Mouse (Mus musculus): ENCODE measurements around the gene Clic1. TPM values are rescaled to one million over a fixed set of nuclear protein-coding genes. Genes with fewer than 3 reads are reported as not detected.

Clic1 gene
- polyA plus RNA-seq, 1 experiment from 2014 or later = 89.7 TPM

- DNase-seq (ENCODE audit: low spot score) (peak; percentile 30), ATAC-seq (ENCODE audit: insufficient read depth, low FRiP score, low TSS enrichment) (no peak)
- Histone ChIP-seq H3K4me1 (ENCODE audit: control insufficient read depth, insufficient read depth, low read length) (peaks cover 17% of the 10 kb centered on the region), H3K9ac (ENCODE audit: low read length) (peak overlapping the region; percentile 89), H3K36me3 (ENCODE audit: control insufficient read depth, insufficient read depth, low read length) (peaks cover 22% of the 10 kb centered on the region), H3K9me3 (ENCODE audit: control insufficient read depth, low read length) (no peaks in the 10 kb centered on the region), H3K27ac (ENCODE audit: low read depth, low read length) (peak overlapping the region; percentile 93), H3K4me3 (ENCODE audit: low read depth, low read length) (peak overlapping the region; percentile 67), H3K27me3 (ENCODE audit: control insufficient read depth, insufficient read depth, low read length) (no peaks in the 10 kb centered on the region), H3K4me2 (ENCODE audit: low read depth) (peak overlapping the region; percentile 88)
- WGBS = 90% methylated on average over 12 of the region's 12 CpGs
Observed at GRCm38 (mm10) chr17:35052271-35052798, 2.6 kb downstream of the Clic1 start.

- no peak for DNase-seq (ENCODE audit: low spot score)
- 94% methylated on average over 7 of the region's 7 CpGs for WGBS
Observed at GRCm38 (mm10) chr17:35055691-35056495, 6.1 kb downstream of the Clic1 start.

GRCm38 (mm10) chr17:35057090-35057489 is 7.3 kb downstream of the Clic1 start:
- Histone ChIP-seq H3K27me3 (ENCODE audit: control insufficient read depth, insufficient read depth, low read length) (no peaks in the 10 kb centered on the region), H3K9me3 (ENCODE audit: control insufficient read depth, low read length) (no peaks in the 10 kb centered on the region), H3K9ac (ENCODE audit: low read length) (no peak overlapping the region), H3K27ac (ENCODE audit: low read depth, low read length) (no peak overlapping the region), H3K4me3 (ENCODE audit: low read depth, low read length) (no peak overlapping the region), H3K4me1 (ENCODE audit: control insufficient read depth, insufficient read depth, low read length) (peaks cover 13% of the 10 kb centered on the region), H3K4me2 (ENCODE audit: low read depth) (no peak overlapping the region), H3K36me3 (ENCODE audit: control insufficient read depth, insufficient read depth, low read length) (peaks cover 24% of the 10 kb centered on the region)
- no peak for DNase-seq (ENCODE audit: low spot score)
- ATAC-seq (ENCODE audit: insufficient read depth, low FRiP score, low TSS enrichment) = no peak
- 79% methylated on average over 3 of the region's 3 CpGs for WGBS

More at GRCm38 (mm10) chr17:35055691-35056495, 6.1 kb downstream of the Clic1 start:
- H3K4me1 ChIP-seq (ENCODE audit: control insufficient read depth, insufficient read depth, low read length) = peaks cover 19% of the 10 kb centered on the region
- H3K27ac ChIP-seq (ENCODE audit: low read depth, low read length) = no peak overlapping the region
- H3K36me3 ChIP-seq (ENCODE audit: control insufficient read depth, insufficient read depth, low read length) = peaks cover 22% of the 10 kb centered on the region
- H3K4me2 ChIP-seq (ENCODE audit: low read depth) = no peak overlapping the region
- no peak overlapping the region for H3K4me3 ChIP-seq (ENCODE audit: low read depth, low read length)
- no peak overlapping the region for H3K9ac ChIP-seq (ENCODE audit: low read length)
- H3K9me3 ChIP-seq (ENCODE audit: control insufficient read depth, low read length) = no peaks in the 10 kb centered on the region
- ATAC-seq (ENCODE audit: insufficient read depth, low FRiP score, low TSS enrichment) = no peak
- no peaks in the 10 kb centered on the region for H3K27me3 ChIP-seq (ENCODE audit: control insufficient read depth, insufficient read depth, low read length)

- no peak for DNase-seq (ENCODE audit: low spot score)
- Histone ChIP-seq H3K9me3 (ENCODE audit: control insufficient read depth, low read length) (no peaks in the 10 kb centered on the region), H3K27ac (ENCODE audit: low read depth, low read length) (no peak overlapping the region), H3K4me2 (ENCODE audit: low read depth) (no peak overlapping the region), H3K9ac (ENCODE audit: low read length) (no peak overlapping the region; the same call in 1 of the 2 replicates), H3K36me3 (ENCODE audit: control insufficient read depth, insufficient read depth, low read length) (peaks cover 19% of the 10 kb centered on the region), H3K4me3 (ENCODE audit: low read depth, low read length) (peak overlapping the region; percentile 60), H3K27me3 (ENCODE audit: control insufficient read depth, insufficient read depth, low read length) (no peaks in the 10 kb centered on the region), H3K4me1 (ENCODE audit: control insufficient read depth, insufficient read depth, low read length) (peaks cover 10% of the 10 kb centered on the region)
- peak; percentile 2 for ATAC-seq (ENCODE audit: insufficient read depth, low FRiP score, low TSS enrichment)
- 74% methylated on average over 9 of the region's 9 CpGs for WGBS
Observed at GRCm38 (mm10) chr17:35058316-35058715, 8.6 kb downstream of the Clic1 start.

GRCm38 (mm10) chr17:35058911-35059892 is 9.4 kb downstream of the Clic1 start, which contains the start of gene Ddah2:
Gene Ddah2, plus strand, starts transcription at chr17:35059035.
- Histone ChIP-seq H3K4me3 (ENCODE audit: low read depth, low read length) (peak within 1 kb of the TSS; percentile 60), H3K4me2 (ENCODE audit: low read depth) (peak within 1 kb of the TSS; percentile 92), H3K27ac (ENCODE audit: low read depth, low read length) (peak within 1 kb of the TSS; percentile 73), H3K27me3 (ENCODE audit: control insufficient read depth, insufficient read depth, low read length) (peaks cover 2% of the 10 kb centered on the region; the same call in 1 of the 2 replicates), H3K36me3 (ENCODE audit: control insufficient read depth, insufficient read depth, low read length) (peaks cover 14% of the 10 kb centered on the region), H3K9me3 (ENCODE audit: control insufficient read depth, low read length) (no peaks in the 10 kb centered on the region), H3K9ac (ENCODE audit: low read length) (peak within 1 kb of the TSS; percentile 79), H3K4me1 (ENCODE audit: control insufficient read depth, insufficient read depth, low read length) (peaks cover 10% of the 10 kb centered on the region)
- under 1% methylated on average over 56 of the region's 57 CpGs for WGBS
- DNase-seq (ENCODE audit: low spot score) (peak; percentile 96), ATAC-seq (ENCODE audit: insufficient read depth, low FRiP score, low TSS enrichment) (peak; percentile 93)

GRCm38 (mm10) chr17:35060071-35060470 is 10.3 kb downstream of the Clic1 start:
- DNase-seq (ENCODE audit: low spot score) (no peak), ATAC-seq (ENCODE audit: insufficient read depth, low FRiP score, low TSS enrichment) (no peak)
- WGBS = 31% methylated on average over 14 of the region's 14 CpGs
- Histone ChIP-seq H3K27me3 (ENCODE audit: control insufficient read depth, insufficient read depth, low read length) (peaks cover 10% of the 10 kb centered on the region), H3K9ac (ENCODE audit: low read length) (peak overlapping the region; percentile 79), H3K36me3 (ENCODE audit: control insufficient read depth, insufficient read depth, low read length) (peaks cover 10% of the 10 kb centered on the region), H3K4me2 (ENCODE audit: low read depth) (peak overlapping the region; percentile 92), H3K4me1 (ENCODE audit: control insufficient read depth, insufficient read depth, low read length) (peaks cover 19% of the 10 kb centered on the region), H3K9me3 (ENCODE audit: control insufficient read depth, low read length) (no peaks in the 10 kb centered on the region), H3K4me3 (ENCODE audit: low read depth, low read length) (peak overlapping the region; percentile 60), H3K27ac (ENCODE audit: low read depth, low read length) (no peak overlapping the region)

- Histone ChIP-seq H3K27me3 (ENCODE audit: control insufficient read depth, insufficient read depth, low read length) (peaks cover 17% of the 10 kb centered on the region), H3K4me3 (ENCODE audit: low read depth, low read length) (peak overlapping the region; percentile 60), H3K9ac (ENCODE audit: low read length) (no peak overlapping the region; the same call in none of the 2 replicates), H3K9me3 (ENCODE audit: control insufficient read depth, low read length) (no peaks in the 10 kb centered on the region), H3K36me3 (ENCODE audit: control insufficient read depth, insufficient read depth, low read length) (peaks cover 7% of the 10 kb centered on the region), H3K4me1 (ENCODE audit: control insufficient read depth, insufficient read depth, low read length) (peaks cover 23% of the 10 kb centered on the region), H3K27ac (ENCODE audit: low read depth, low read length) (no peak overlapping the region), H3K4me2 (ENCODE audit: low read depth) (peak overlapping the region; percentile 92)
- no peak for DNase-seq (ENCODE audit: low spot score)
- no peak for ATAC-seq (ENCODE audit: insufficient read depth, low FRiP score, low TSS enrichment)
- WGBS = 60% methylated on average over 22 of the region's 22 CpGs
Observed at GRCm38 (mm10) chr17:35060737-35061297, 11.1 kb downstream of the Clic1 start.

- 85% methylated on average over 8 of the region's 8 CpGs for WGBS
Observed at GRCm38 (mm10) chr17:35061299-35061698, 11.5 kb downstream of the Clic1 start.

More at GRCm38 (mm10) chr17:35061299-35061698, 11.5 kb downstream of the Clic1 start:
- H3K36me3 ChIP-seq (ENCODE audit: control insufficient read depth, insufficient read depth, low read length) = peaks cover 3% of the 10 kb centered on the region
- no peaks in the 10 kb centered on the region for H3K9me3 ChIP-seq (ENCODE audit: control insufficient read depth, low read length)
- H3K27ac ChIP-seq (ENCODE audit: low read depth, low read length) = no peak overlapping the region
- DNase-seq (ENCODE audit: low spot score) (no peak), ATAC-seq (ENCODE audit: insufficient read depth, low FRiP score, low TSS enrichment) (no peak)
- peaks cover 17% of the 10 kb centered on the region for H3K27me3 ChIP-seq (ENCODE audit: control insufficient read depth, insufficient read depth, low read length)
- H3K4me3 ChIP-seq (ENCODE audit: low read depth, low read length) = 0 out of 2 replicates have a peak overlapping the region, but pooled peaks have one; percentile 60
- no peak overlapping the region for H3K9ac ChIP-seq (ENCODE audit: low read length)
- H3K4me2 ChIP-seq (ENCODE audit: low read depth) = no peak overlapping the region
- H3K4me1 ChIP-seq (ENCODE audit: control insufficient read depth, insufficient read depth, low read length) = peaks cover 23% of the 10 kb centered on the region

All from neural tube, embryonic 11.5 days (tissue).